Mouse (Mus musculus) large intestine, adult 2 months (tissue): ENCODE data around the gene 1500009C09Rik. TPM values are rescaled to one million over a fixed set of nuclear protein-coding genes. Genes with fewer than 3 reads are reported as not detected.

Source experiments
- DNase-seq: peaks from one replicate; pipeline ENCODE4 v3.0.0-alpha.2; 2012; ENCODE audit warnings: low read depth, low spot score
- WGBS: fragments of 180-500 bp; shearing (Covaris S2); methylation state at CpG from one replicate; pipeline ENCODE4 v1.1.7; 2018; 5-methylcytosine and 5-hydroxymethylcytosine counted together
- polyA plus RNA-seq: library from polyadenylated mRNA; depleted of rRNA; stranded (reverse); fragments of >200 nt; gene quantifications from 2 replicates; pipeline ENCODE4 v1.2.3, GENCODE M21; 2012; rRNA removed

Gene 1500009C09Rik
- polyA plus RNA-seq, 1 experiment, result 0.22 TPM

DNA sequence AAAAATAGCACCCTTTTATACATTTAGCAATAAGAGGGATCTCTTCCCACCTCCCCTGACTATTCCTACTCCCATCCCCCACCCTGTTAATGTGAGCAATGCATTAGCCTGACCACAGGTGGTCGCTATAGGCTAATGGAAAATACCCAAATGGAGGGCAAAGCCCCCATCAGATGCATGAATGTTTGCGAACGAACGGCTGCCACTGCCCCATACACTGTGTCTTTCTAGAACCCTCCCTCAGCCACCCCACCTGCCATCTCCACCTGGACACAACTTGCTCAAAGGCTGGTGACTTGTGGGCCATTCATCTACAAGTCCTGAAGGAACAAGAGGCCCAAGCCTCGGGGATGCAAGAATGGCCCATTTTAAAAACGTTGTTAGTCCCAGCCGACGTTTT is 41.9 kb downstream of the 1500009C09Rik start:
- no peak for DNase-seq

DNA sequence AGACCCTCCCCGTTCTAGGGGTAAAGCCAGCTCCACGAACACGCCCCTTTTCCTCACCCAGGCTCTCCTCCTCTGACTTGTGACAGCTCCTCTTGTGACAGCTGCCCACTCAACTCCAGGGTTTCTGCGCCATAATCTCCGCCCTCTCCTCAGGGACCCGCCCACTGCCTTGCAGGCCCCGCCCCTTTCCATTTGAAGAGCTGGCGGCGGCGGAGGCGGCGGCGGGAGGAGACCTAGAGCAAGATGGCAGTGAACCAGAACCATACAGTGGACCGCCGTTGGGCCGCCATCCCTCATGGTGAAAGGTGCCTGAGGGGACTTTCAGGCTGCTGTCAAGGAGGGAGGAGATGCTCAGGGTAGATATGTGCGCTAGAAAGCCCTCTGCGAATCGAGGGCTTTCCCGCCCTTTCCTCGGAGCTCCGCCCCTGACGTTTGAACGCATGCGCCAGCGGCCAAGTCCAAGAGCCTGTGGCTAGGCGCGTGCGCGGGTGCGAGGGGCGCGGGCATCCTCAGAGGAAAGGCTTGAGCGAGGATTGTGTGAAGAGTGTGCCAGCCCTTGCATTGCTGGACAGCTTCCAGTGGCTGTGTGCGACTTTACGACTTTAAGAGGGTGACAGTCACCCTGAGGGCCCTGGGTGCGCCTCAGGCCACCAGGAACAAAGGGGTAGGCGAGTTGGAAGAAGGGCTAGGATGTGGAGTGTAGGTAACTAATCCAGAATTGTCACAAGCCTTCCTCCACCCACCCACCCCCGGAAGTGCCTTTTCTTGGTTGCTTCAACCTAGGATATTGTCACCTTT is 46.8 kb downstream of the 1500009C09Rik start, which contains the start of gene Wbp2nl:
Wbp2nl (plus strand) TSS at position 191 of the 798 bp plus-strand sequence.
- no peak for DNase-seq
- 49% methylated on average over 39 of the region's 39 CpGs for WGBS

More for the DNA sequence above, 41.9 kb downstream of the 1500009C09Rik start:
- WGBS, result 50% methylated on average over 8 of the region's 8 CpGs

DNA sequence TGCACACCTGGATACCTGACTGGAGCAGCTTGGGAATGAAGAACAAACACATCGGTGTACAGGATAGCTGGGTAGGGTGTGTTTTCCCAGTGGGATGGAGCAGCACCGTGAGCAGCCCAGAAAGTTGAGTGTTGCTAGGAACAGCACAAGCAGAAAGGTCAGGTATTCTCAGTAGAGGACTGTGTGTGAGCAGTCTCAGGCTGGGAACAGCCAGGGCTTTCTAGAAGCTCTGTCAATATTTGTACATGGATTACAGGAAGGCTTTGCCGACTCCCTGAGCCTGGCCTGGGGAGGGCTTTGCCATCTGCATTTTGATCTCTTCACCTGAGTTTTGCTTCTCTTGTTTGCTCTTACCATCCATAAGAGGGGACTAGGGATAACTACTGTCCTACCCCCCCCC is 54.9 kb downstream of the 1500009C09Rik start:
- DNase-seq, result no peak
- 27% methylated on average over 3 of the region's 3 CpGs for WGBS

DNA sequence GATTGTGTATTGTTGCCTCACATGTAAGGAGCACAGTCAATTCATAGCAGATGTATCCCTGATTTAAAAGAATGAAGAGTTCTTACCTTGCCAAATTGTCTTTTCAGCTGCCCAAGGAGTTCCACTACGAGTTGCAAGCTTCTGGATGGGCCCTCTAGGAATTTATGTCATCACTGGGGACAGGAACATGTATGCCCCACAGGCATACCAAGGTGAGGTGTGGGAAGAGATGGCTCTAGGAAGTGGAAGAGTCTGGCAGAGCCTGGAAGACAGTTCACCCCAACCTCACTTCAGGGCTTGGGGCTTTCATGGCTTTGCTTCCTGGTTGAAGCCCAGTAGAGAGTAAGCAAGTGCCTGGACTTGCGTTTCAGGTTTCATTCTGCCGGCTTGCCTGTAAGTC is 56.2 kb downstream of the 1500009C09Rik start:
- WGBS, result 26% methylated on average over 3 of the region's 3 CpGs
- no peak for DNase-seq

Other genes with a start within 250 kb of the 1500009C09Rik start
- 24.4 and 29.8 TPM in 2 replicates for gene Desi1, start 218.5 kb upstream of the 1500009C09Rik start, polyA plus RNA-seq
- 57.3 and 58.4 TPM in 2 replicates for gene Snu13, start 204.8 kb upstream of the 1500009C09Rik start, polyA plus RNA-seq
- gene 4930407I10Rik, start 193.2 kb upstream of the 1500009C09Rik start, polyA plus RNA-seq, result not detected in 2 replicates
- 0.07 and 0.09 TPM in 2 replicates for gene Mei1, start 182.4 kb upstream of the 1500009C09Rik start, polyA plus RNA-seq
- gene Ccdc134, start 124.5 kb upstream of the 1500009C09Rik start, polyA plus RNA-seq, result 18.0 and 18.4 TPM in 2 replicates
- gene Srebf2, start 105.2 kb upstream of the 1500009C09Rik start, polyA plus RNA-seq, result 113 and 136 TPM in 2 replicates
- gene Shisa8, start 39.6 kb upstream of the 1500009C09Rik start, polyA plus RNA-seq, result 1.0 and 1.7 TPM in 2 replicates
- gene Tnfrsf13c, start 28.0 kb upstream of the 1500009C09Rik start, polyA plus RNA-seq, result 10.2 and 12.1 TPM in 2 replicates
- 17.1 and 21.4 TPM in 2 replicates for gene Cenpm, start 7.6 kb upstream of the 1500009C09Rik start, polyA plus RNA-seq
- 0.38 and 0.55 TPM in 2 replicates for gene Sept3, start 22.5 kb downstream of the 1500009C09Rik start, polyA plus RNA-seq
- gene Wbp2nl, start 46.6 kb downstream of the 1500009C09Rik start, polyA plus RNA-seq, result 0.11 TPM in 1 of 2 replicates, not detected in the other
- gene Naga, start 86.5 kb downstream of the 1500009C09Rik start, polyA plus RNA-seq, result 137 and 148 TPM in 2 replicates
- 0.52 and 0.78 TPM in 2 replicates for gene Pheta2, start 86.5 kb downstream of the 1500009C09Rik start, polyA plus RNA-seq
- gene Smdt1, start 86.6 kb downstream of the 1500009C09Rik start, polyA plus RNA-seq, result 372 and 378 TPM in 2 replicates
- gene Ndufa6, start 101.9 kb downstream of the 1500009C09Rik start, polyA plus RNA-seq, result 282 and 435 TPM in 2 replicates
- 22.4 and 44.0 TPM in 2 replicates for gene Cyp2d22, start 127.9 kb downstream of the 1500009C09Rik start, polyA plus RNA-seq
- not detected in 2 replicates for gene Cyp2d11, start 141.6 kb downstream of the 1500009C09Rik start, polyA plus RNA-seq
- 0.14 and 0.64 TPM in 2 replicates for gene Cyp2d10, start 154.8 kb downstream of the 1500009C09Rik start, polyA plus RNA-seq
- 0.12 TPM in 1 of 2 replicates, not detected in the other for gene Cyp2d9, start 181.0 kb downstream of the 1500009C09Rik start, polyA plus RNA-seq